Mouse (Mus musculus) embryonic fibroblast, embryonic 13.5 days (primary cell): ENCODE results near the gene Ap3d1.

ENCODE experiments used
- CTCF ChIP-seq: IDR thresholded peaks from 2 replicates; pipeline ENCODE4 v1.5.1; 2011; ENCODE audit warnings: mild to moderate bottlenecking, control low read depth, low read length, moderate library complexity, borderline replicate concordance; ENCODE audit not compliant: insufficient read depth
- POLR2A ChIP-seq: IDR thresholded peaks from 2 replicates; pipeline ENCODE4 v1.6.1; 2011; ENCODE audit warnings: low read depth, mild to moderate bottlenecking, control low read depth, low read length, moderate library complexity

DNA sequence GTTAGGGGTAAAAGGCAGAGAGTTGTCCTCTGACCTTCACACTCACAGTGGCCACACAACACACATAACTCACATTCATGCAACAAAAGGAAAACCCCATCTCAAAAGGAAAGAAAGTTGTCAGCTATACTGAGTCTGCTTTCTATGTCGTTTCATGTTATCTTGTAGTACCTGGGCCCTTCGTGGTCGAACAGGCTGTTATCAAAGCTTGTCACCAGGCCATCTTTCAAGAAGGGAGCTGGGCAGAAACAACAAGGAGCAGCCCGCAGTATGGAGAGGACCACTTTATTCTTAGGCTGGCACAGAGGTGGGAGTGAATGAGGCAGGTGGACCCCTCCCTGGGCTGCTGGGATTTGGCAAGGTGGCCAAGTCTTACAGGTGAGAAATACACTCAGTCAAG, 57.1 kb downstream of the Ap3d1 start:
- TF ChIP-seq CTCF, result no peak
- TF ChIP-seq POLR2A, result no peak
